In genomic region chr17:47646683-47647082, GRCm38 (mm10) we compare ENCODE assay signal across 8 mouse cellular contexts. TPM values are rescaled to one million over a fixed set of nuclear protein-coding genes. Genes with fewer than 3 reads are reported as not detected.
DNase-seq lines count a peak whose midpoint lies in the region; ATAC-seq and TF ChIP-seq lines count a peak whose summit lies in the region.

No protein-coding gene starts in this region.

- peak; percentile 70 for TF ChIP-seq CTCF in forebrain, postnatal 0 days (IDR thresholded peaks at IDR 0.05; ENCODE audit: low read depth)
- peak; percentile 39 for TF ChIP-seq CTCF in G1E (IDR thresholded peaks at IDR 0.05; ENCODE audit: low read depth, low read length)

- H3K4me1 ChIP-seq in forebrain, postnatal 0 days (ENCODE audit: insufficient read depth) = no peaks in the 10 kb centered on the region
- H3K4me1 ChIP-seq in forebrain, embryonic 13.5 days = peaks cover 16% of the 10 kb centered on the region
- no peaks in the 10 kb centered on the region; the same call in 1 of the 2 replicates for H3K4me1 ChIP-seq in G1E (ENCODE audit: insufficient read depth, low read depth, low read length)

- no peak overlapping the region for H3K9ac ChIP-seq in forebrain, postnatal 0 days
- H3K9ac ChIP-seq in forebrain, embryonic 13.5 days = no peak overlapping the region

- H3K36me3 ChIP-seq in forebrain, postnatal 0 days (ENCODE audit: insufficient read depth) = peaks cover 12% of the 10 kb centered on the region; the same call in 1 of the 2 replicates
- H3K36me3 ChIP-seq in forebrain, embryonic 13.5 days (ENCODE audit: poor library complexity, severe bottlenecking) = no peaks in the 10 kb centered on the region
- peaks cover 22% of the 10 kb centered on the region for H3K36me3 ChIP-seq in G1E (replicated peaks)

- no peaks in the 10 kb centered on the region for H3K9me3 ChIP-seq in forebrain, postnatal 0 days (ENCODE audit: low read length)
- H3K9me3 ChIP-seq in forebrain, embryonic 13.5 days (replicated peaks) = no peaks in the 10 kb centered on the region
- H3K9me3 ChIP-seq in G1E (replicated peaks) = no peaks in the 10 kb centered on the region

- 85% methylated on average over 1 of the region's 1 CpGs for WGBS in forebrain, postnatal 0 days
- whole genome bisulfite sequencing in forebrain, embryonic 13.5 days = 75% methylated on average over 1 of the region's 1 CpGs

- no peak; the same call in 1 of the 2 replicates for ATAC-seq in forebrain, postnatal 0 days
- no peak for ATAC-seq in forebrain, embryonic 13.5 days
- peak; percentile 54 for ATAC-seq in G1E (ENCODE audit: extremely low read depth, insufficient number of reproducible peaks, low FRiP score, poor library complexity, severe bottlenecking)

- H3K4me3 ChIP-seq in forebrain, postnatal 0 days (ENCODE audit: low read depth, low read length) = no peak overlapping the region
- H3K4me3 ChIP-seq in forebrain, embryonic 13.5 days = no peak overlapping the region
- H3K4me3 ChIP-seq in G1E (ENCODE audit: low read depth, low read length) = no peak overlapping the region

- no peak overlapping the region for H3K27ac ChIP-seq in forebrain, postnatal 0 days (ENCODE audit: low read depth, low read length)
- H3K27ac ChIP-seq in forebrain, embryonic 13.5 days = no peak overlapping the region

- no peak overlapping the region for H3K4me2 ChIP-seq in forebrain, postnatal 0 days (ENCODE audit: low read depth)
- no peak overlapping the region for H3K4me2 ChIP-seq in forebrain, embryonic 13.5 days

- peak; percentile 60 for DNase-seq in forebrain, postnatal 0 days
- DNase-seq in G1E (ENCODE audit: low spot score) = peak; percentile 6
- DNase-seq in cerebellum, adult 8-10 months = peak; percentile 27
- peak; percentile 67 for DNase-seq in gastrocnemius, postnatal 10 days
- DNase-seq in layer of hippocampus, adult 9-10 months (ENCODE audit: low spot score) = peak; percentile 66
- peak; percentile 73 for DNase-seq in lung, postnatal 25 days (ENCODE audit: low spot score)
- DNase-seq in spleen, postnatal 4 days (ENCODE audit: low spot score in 2 of 2) = peak; percentile 72 to 86

- H3K27me3 ChIP-seq in forebrain, postnatal 0 days (ENCODE audit: insufficient read depth, low read length) = no peaks in the 10 kb centered on the region
- H3K27me3 ChIP-seq in forebrain, embryonic 13.5 days = no peaks in the 10 kb centered on the region
- H3K27me3 ChIP-seq in G1E (ENCODE audit: insufficient read depth, low read length) = no peaks in the 10 kb centered on the region

RNA-seq across cellular contexts. Expression of gene Usp49, which starts 16.2 kb away (rescaled TPM):
- 11.2 and 18.9 TPM in 2 replicates for total RNA-seq in forebrain, postnatal 0 days (2014; rRNA removed)
- 2.8 and 4.7 TPM in 2 replicates for polyA plus RNA-seq in forebrain, postnatal 0 days (2015; fragmentation: Nextera tagmentation; extraction: Ambion mirVana)
- polyA plus RNA-seq in forebrain, embryonic 13.5 days (2015; fragmentation: Nextera tagmentation; extraction: Ambion mirVana) = 10.2 and 11.2 TPM in 2 replicates
- total RNA-seq in G1E (2014; fragmentation: Nextera tagmentation) (16.0 and 41.7 TPM in 2 replicates), G1E (2017) (5.3 and 6.0 TPM in 2 replicates)
- polyA plus RNA-seq in G1E (2012) = 15.6 and 16.4 TPM in 2 replicates
- 1 to 10 TPM; 4.6 to 4.9 TPM for total RNA-seq in gastrocnemius, postnatal 10 days (2021)

RNA-seq across cellular contexts. Expression of gene Gm20517, which starts 35.3 kb away (rescaled TPM):
- total RNA-seq in forebrain, postnatal 0 days (2014; rRNA removed) = 4.7 and 10.6 TPM in 2 replicates
- polyA plus RNA-seq in forebrain, postnatal 0 days (2015; fragmentation: Nextera tagmentation; extraction: Ambion mirVana) = 1.4 and 2.1 TPM in 2 replicates
- polyA plus RNA-seq in forebrain, embryonic 13.5 days (2015; fragmentation: Nextera tagmentation; extraction: Ambion mirVana) = 1.7 and 3.0 TPM in 2 replicates
- 2.7 and 9.6 TPM in 2 replicates for total RNA-seq in G1E (2014; fragmentation: Nextera tagmentation)
- 1.2 and 2.0 TPM in 2 replicates for total RNA-seq in G1E (2017)
- polyA plus RNA-seq in G1E (2012) = 0.05 TPM in 1 of 2 replicates, not detected in the other
- total RNA-seq in gastrocnemius, postnatal 10 days (2021) = 1 to 10 TPM; 1.8 to 2.1 TPM

RNA-seq across cellular contexts. Expression of gene Med20, which starts 35.3 kb away (rescaled TPM):
- total RNA-seq in forebrain, postnatal 0 days (2014; rRNA removed) = 31.5 and 37.0 TPM in 2 replicates
- 27.9 and 30.2 TPM in 2 replicates for polyA plus RNA-seq in forebrain, postnatal 0 days (2015; fragmentation: Nextera tagmentation; extraction: Ambion mirVana)
- polyA plus RNA-seq in forebrain, embryonic 13.5 days (2015; fragmentation: Nextera tagmentation; extraction: Ambion mirVana) = 42.6 and 45.2 TPM in 2 replicates
- total RNA-seq in G1E (2014; fragmentation: Nextera tagmentation) (36.4 and 38.8 TPM in 2 replicates), G1E (2017) (59.8 and 60.8 TPM in 2 replicates)
- polyA plus RNA-seq in G1E (2012) = 6.0 and 9.9 TPM in 2 replicates
- total RNA-seq in gastrocnemius, postnatal 10 days (2021) = 10 to 100 TPM; 14.7 to 15.5 TPM

RNA-seq across cellular contexts. Expression of gene Bysl, which starts 35.4 kb away (rescaled TPM):
- total RNA-seq in forebrain, postnatal 0 days (2014; rRNA removed) = 21.9 and 23.7 TPM in 2 replicates
- 32.0 and 35.4 TPM in 2 replicates for polyA plus RNA-seq in forebrain, postnatal 0 days (2015; fragmentation: Nextera tagmentation; extraction: Ambion mirVana)
- polyA plus RNA-seq in forebrain, embryonic 13.5 days (2015; fragmentation: Nextera tagmentation; extraction: Ambion mirVana) = 29.7 and 33.2 TPM in 2 replicates
- total RNA-seq in G1E (2014; fragmentation: Nextera tagmentation) (8.1 and 11.8 TPM in 2 replicates), G1E (2017) (11.3 and 11.9 TPM in 2 replicates)
- 35.2 and 44.0 TPM in 2 replicates for polyA plus RNA-seq in G1E (2012)
- 10 to 100 TPM; 13.0 TPM for total RNA-seq in gastrocnemius, postnatal 10 days (2021)

RNA-seq across cellular contexts. Expression of gene Tomm6, which starts 41.5 kb away (rescaled TPM):
- 67.0 and 73.9 TPM in 2 replicates for total RNA-seq in forebrain, postnatal 0 days (2014; rRNA removed)
- 329 and 353 TPM in 2 replicates for polyA plus RNA-seq in forebrain, postnatal 0 days (2015; fragmentation: Nextera tagmentation; extraction: Ambion mirVana)
- polyA plus RNA-seq in forebrain, embryonic 13.5 days (2015; fragmentation: Nextera tagmentation; extraction: Ambion mirVana) = 295 and 350 TPM in 2 replicates
- total RNA-seq in G1E (2014; fragmentation: Nextera tagmentation) = 343 and 409 TPM in 2 replicates
- 55.4 and 69.9 TPM in 2 replicates for total RNA-seq in G1E (2017)
- 258 and 272 TPM in 2 replicates for polyA plus RNA-seq in G1E (2012)
- total RNA-seq in gastrocnemius, postnatal 10 days (2021) = 100 to 1,000 TPM; 175 to 181 TPM

Comparison
In these comparisons a context has a peak if more than half of its experiments do, and no peak if none do; other contexts are left out.
1. DNase-seq: peak in every context shown above with its lines; median percentile 79 in spleen, postnatal 4 days; 73 in lung, postnatal 25 days; 67 in gastrocnemius, postnatal 10 days; 66 in layer of hippocampus, adult 9-10 months; 60 in forebrain, postnatal 0 days; 27 in cerebellum, adult 8-10 months; 6 in G1E.